12 mouse cellular contexts compared by ENCODE assay signal in the genomic region with DNA sequence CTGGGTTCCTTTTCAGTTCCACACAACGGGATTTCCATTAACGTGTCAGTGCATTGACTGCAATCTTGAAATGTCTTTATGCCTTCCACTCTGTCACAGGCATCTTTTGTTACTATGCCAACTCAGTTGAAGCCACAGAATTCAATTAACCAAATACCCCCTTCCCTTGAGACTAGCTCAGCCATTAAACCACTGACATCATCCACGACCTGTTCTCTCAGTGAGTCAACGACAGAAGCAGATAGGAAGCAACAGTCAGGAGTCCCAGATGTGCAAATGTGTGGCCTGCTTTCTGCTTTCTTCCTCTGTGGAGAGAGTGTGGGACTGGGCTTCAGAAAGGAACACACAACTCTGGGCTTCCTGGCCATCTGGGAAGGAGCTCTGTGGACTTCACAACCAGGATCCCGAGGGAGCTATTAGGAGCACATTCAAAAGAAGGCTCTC. TPM values are rescaled to one million over a fixed set of nuclear protein-coding genes. Genes with fewer than 3 reads are reported as not detected.
DNase-seq lines count a peak whose midpoint lies in the region; ATAC-seq and TF ChIP-seq lines count a peak whose summit lies in the region.
"Had no signal": no experiment of that assay in that cellular context is flagged by ENCODE, and none has a peak within 500 bp of the region (broad histone marks: within the 10 kb centered on the region; RNA-seq: fewer than 3 reads in every experiment).

No protein-coding gene starts in this region.

- peak; percentile 69 for ATAC-seq in hindbrain, postnatal 0 days
- ATAC-seq: intestine, embryonic 16.5 days had no signal

- TF ChIP-seq EP300 in ES-Bruce4 (IDR thresholded peaks at IDR 0.05; ENCODE audit: insufficient read depth, low read depth, low read length) = no peak

- no peaks in the 10 kb centered on the region for H3K9me3 ChIP-seq in heart, embryonic 10.5 days
- H3K9me3 ChIP-seq in ES-Bruce4 (replicated peaks; ENCODE audit: control insufficient read depth, insufficient read depth, low read length, poor library complexity, severe bottlenecking) = no peaks in the 10 kb centered on the region
- H3K9me3 ChIP-seq in hindbrain, postnatal 0 days (ENCODE audit: low read length) = no peaks in the 10 kb centered on the region
- H3K9me3 ChIP-seq: embryonic facial prominence, embryonic 12.5 days had no signal

- H3K9ac ChIP-seq in ES-Bruce4 (ENCODE audit: low read depth, poor library complexity, severe bottlenecking) = no peak overlapping the region
- no peak overlapping the region for H3K9ac ChIP-seq in hindbrain, postnatal 0 days (replicated peaks; ENCODE audit: low read length)
- H3K9ac ChIP-seq: embryonic facial prominence, embryonic 12.5 days had no signal

- TF ChIP-seq POLR2A in ES-Bruce4 (IDR thresholded peaks at IDR 0.05; ENCODE audit: insufficient read depth, low read length) = no peak

- H3K36me3 ChIP-seq in heart, embryonic 10.5 days = no peaks in the 10 kb centered on the region
- no peaks in the 10 kb centered on the region for H3K36me3 ChIP-seq in ES-Bruce4 (ENCODE audit: control insufficient read depth, insufficient read depth, low read length, poor library complexity, severe bottlenecking)
- no peaks in the 10 kb centered on the region for H3K36me3 ChIP-seq in hindbrain, postnatal 0 days (ENCODE audit: insufficient read depth, low read length)
- H3K36me3 ChIP-seq: embryonic facial prominence, embryonic 12.5 days had no signal

- no peaks in the 10 kb centered on the region for H3K27me3 ChIP-seq in heart, embryonic 10.5 days (ENCODE audit: insufficient read depth, poor library complexity, severe bottlenecking)
- no peaks in the 10 kb centered on the region for H3K27me3 ChIP-seq in ES-Bruce4 (ENCODE audit: control insufficient read depth, insufficient read depth, low read length, poor library complexity, severe bottlenecking)
- no peaks in the 10 kb centered on the region for H3K27me3 ChIP-seq in hindbrain, postnatal 0 days (ENCODE audit: insufficient read depth, low read length)
- H3K27me3 ChIP-seq: embryonic facial prominence, embryonic 12.5 days had no signal

- no peak overlapping the region for H3K4me3 ChIP-seq in heart, embryonic 10.5 days
- H3K4me3 ChIP-seq in ES-Bruce4 (ENCODE audit: low read depth, low read length) = no peak overlapping the region
- no peak overlapping the region for H3K4me3 ChIP-seq in hindbrain, postnatal 0 days (ENCODE audit: low read length)
- H3K4me3 ChIP-seq: embryonic facial prominence, embryonic 12.5 days had no signal

- no peak for TF ChIP-seq CTCF in ES-Bruce4 (IDR thresholded peaks at IDR 0.05; ENCODE audit: low read depth, low read length)
- no peak for TF ChIP-seq CTCF in hindbrain, postnatal 0 days (IDR thresholded peaks at IDR 0.05; ENCODE audit: low read depth)

- H3K4me1 ChIP-seq in heart, embryonic 10.5 days = no peaks in the 10 kb centered on the region
- H3K4me1 ChIP-seq in ES-Bruce4 (ENCODE audit: control insufficient read depth, insufficient read depth, low read length) = no peaks in the 10 kb centered on the region
- 0 out of 2 replicates have a peak, but pooled peaks cover 5% of the 10 kb centered on the region for H3K4me1 ChIP-seq in hindbrain, postnatal 0 days (ENCODE audit: insufficient read depth, low read length)
- H3K4me1 ChIP-seq: embryonic facial prominence, embryonic 12.5 days had no signal

- H3K4me2 ChIP-seq in hindbrain, postnatal 0 days (ENCODE audit: low read depth, low read length) = no peak overlapping the region
- H3K4me2 ChIP-seq: embryonic facial prominence, embryonic 12.5 days had no signal

- no peak overlapping the region for H3K27ac ChIP-seq in heart, embryonic 10.5 days
- peak overlapping the region; percentile 73 for H3K27ac ChIP-seq in ES-Bruce4 (ENCODE audit: insufficient read depth, low read length)
- peak overlapping the region; percentile 4; the same call in 1 of the 2 replicates for H3K27ac ChIP-seq in hindbrain, postnatal 0 days
- H3K27ac ChIP-seq: embryonic facial prominence, embryonic 12.5 days had no signal

- peak; percentile 54 for DNase-seq in heart, adult 8-10 months (ENCODE audit: low spot score)
- no peak for DNase-seq in heart, embryonic 10.5 days (ENCODE audit: low spot score)
- peak; percentile 9 for DNase-seq in 416B (ENCODE audit: low read depth)
- peak; percentile 53 for DNase-seq in hindbrain, postnatal 0 days (ENCODE audit: low spot score)
- DNase-seq in left cerebral cortex, adult 18-20 months (ENCODE audit: low spot score in 2 of 2) = no peak
- DNase-seq in urinary bladder, adult 2 months (ENCODE audit: low spot score) = no peak
- DNase-seq: left cerebral cortex, postnatal 4 days; lung, postnatal 10 days; thymus, adult 2 months had no signal

- 53% methylated on average over 5 of the region's 5 CpGs for WGBS in heart, embryonic 10.5 days
- 30% methylated on average over 5 of the region's 5 CpGs for WGBS in hindbrain, postnatal 0 days

RNA-seq across cellular contexts. Expression of a gene that starts 46.0 kb away (rescaled TPM):
- 10 to 100 TPM; 52.2 to 54.3 (median 53.1) TPM for total RNA-seq in heart, adult 8-10 months (2022)
- 634 and 738 TPM in 2 replicates for polyA plus RNA-seq in heart, embryonic 10.5 days (2016; fragmentation: Nextera tagmentation; extraction: Ambion mirVana)
- 384 and 400 TPM in 2 replicates for polyA plus RNA-seq in ES-Bruce4 (2011; ENCODE audit: insufficient read depth, insufficient read length, low read depth, missing spikeins)
- 579 and 622 TPM in 2 replicates for total RNA-seq in hindbrain, postnatal 0 days (2014; rRNA removed)
- polyA plus RNA-seq in hindbrain, postnatal 0 days (2015; fragmentation: Nextera tagmentation; extraction: Ambion mirVana) = 1,086 and 1,131 TPM in 2 replicates
- 100 to 1,000 TPM; 437 to 458 TPM for total RNA-seq in left cerebral cortex, adult 18-20 months (2021)
- polyA plus RNA-seq in urinary bladder, adult 2 months (2012; rRNA removed) = 195 and 205 TPM in 2 replicates

Comparison
In these comparisons a context has a peak if more than half of its experiments do, and no peak if none do; other contexts are left out.
1. DNase-seq: peak in heart, adult 8-10 months (single experiment), 416B (single experiment) and hindbrain, postnatal 0 days (single experiment); none in heart, embryonic 10.5 days (single experiment), left cerebral cortex, adult 18-20 months (0 of 2) and urinary bladder, adult 2 months (single experiment).